Mouse (Mus musculus): Measurements from ENCODE around the gene Git2.

GRCm38 (mm10) chr5:114769786-114770185, 5.5 kb downstream of the Git2 start:
- TF ChIP-seq CTCF (IDR thresholded peaks at IDR 0.05; ENCODE audit: borderline replicate concordance, control insufficient read depth, extremely low read depth, insufficient read depth, low read length, poor library complexity) (no peak), POLR2A (IDR thresholded peaks at IDR 0.05; ENCODE audit: control insufficient read depth, extremely low read depth, insufficient read depth, low read length, poor library complexity) (no peak)

Measured in thymus, adult 2 months (tissue).